Mouse (Mus musculus) forebrain, embryonic 13.5 days (tissue): ENCODE results near the gene Gm5127. TPM values are rescaled to one million over a fixed set of nuclear protein-coding genes. Genes with fewer than 3 reads are reported as not detected.

Experiments
- ATAC-seq: fragments of 200-750 bp; cut with Nextera tagmentation; 2 replicates; pipeline ENCODE4 v1.8.0; 2017
- H3K27ac ChIP-seq: fragments of 300-500 bp; sonication (generic); 2 replicates; pipeline ENCODE4 v1.5.1; 2015; ENCODE audit warnings: inconsistent platforms, mild to moderate bottlenecking, moderate library complexity
- H3K27me3 ChIP-seq: fragments of 300-500 bp; sonication (generic); 2 replicates; pipeline ENCODE4 v1.6.1; 2015; ENCODE audit warnings: mild to moderate bottlenecking, inconsistent platforms
- H3K36me3 ChIP-seq: fragments of 300-500 bp; sonication (generic); 2 replicates; pipeline ENCODE4 v1.6.1; 2015; ENCODE audit warnings: mild to moderate bottlenecking, inconsistent platforms; ENCODE audit not compliant: poor library complexity, severe bottlenecking
- H3K4me1 ChIP-seq: fragments of 300-500 bp; sonication (generic); 2 replicates; pipeline ENCODE4 v1.6.1; 2015; ENCODE audit warnings: inconsistent platforms
- H3K4me2 ChIP-seq: fragments of 300-500 bp; sonication (generic); 2 replicates; pipeline ENCODE4 v1.6.1; 2015; ENCODE audit warnings: inconsistent platforms, mild to moderate bottlenecking, moderate library complexity
- H3K4me3 ChIP-seq: fragments of 300-500 bp; sonication (generic); 2 replicates; pipeline ENCODE4 v1.5.1; 2015; ENCODE audit warnings: mild to moderate bottlenecking, inconsistent platforms
- H3K9ac ChIP-seq: fragments of 300-500 bp; sonication (generic); 2 replicates; pipeline ENCODE4 v1.6.1; 2015; ENCODE audit warnings: mild to moderate bottlenecking, inconsistent platforms
- H3K9me3 ChIP-seq: fragments of 300-500 bp; sonication (generic); replicated peaks from 2 replicates; pipeline ENCODE4 v1.6.1; 2016; ENCODE audit warnings: inconsistent platforms
- WGBS: fragments of 180-500 bp; shearing (Covaris S2); methylation state at CpG from one replicate; pipeline ENCODE4 v1.1.7; 2015; 5-methylcytosine and 5-hydroxymethylcytosine counted together
- polyA plus RNA-seq: library from polyadenylated mRNA; unstranded; fragments of >200 nt; fragmentation: Nextera tagmentation; extraction: Ambion mirVana; gene quantifications from 2 replicates; pipeline ENCODE4 v1.2.1, GENCODE M21; 2015

The Gm5127 gene
- not detected in 2 replicates for polyA plus RNA-seq

GRCm38 (mm10) chrX:106582886-106583285, at the start of gene Gm5127:
Gm5127 (plus strand) TSS chrX:106583186.
- Histone ChIP-seq H3K36me3 (no peaks in the 10 kb centered on the region), H3K4me3 (no peak within 1 kb of the TSS), H3K4me1 (no peaks in the 10 kb centered on the region), H3K9ac (no peak within 1 kb of the TSS), H3K4me2 (no peak within 1 kb of the TSS), H3K27ac (no peak within 1 kb of the TSS), H3K9me3 (no peaks in the 10 kb centered on the region), H3K27me3 (no peaks in the 10 kb centered on the region)
- 60% methylated on average over 3 of the region's 3 CpGs for WGBS
- no peak for ATAC-seq

- no peak overlapping the region for H3K27ac ChIP-seq
- H3K36me3 ChIP-seq: no peaks in the 10 kb centered on the region
- H3K27me3 ChIP-seq: no peaks in the 10 kb centered on the region
- H3K4me1 ChIP-seq: no peaks in the 10 kb centered on the region
- H3K9ac ChIP-seq: no peak overlapping the region
- WGBS: 44% methylated on average over 3 of the region's 3 CpGs
- H3K9me3 ChIP-seq: peaks cover 3% of the 10 kb centered on the region; the same call in 1 of the 2 replicates
- no peak overlapping the region for H3K4me2 ChIP-seq
- ATAC-seq: no peak
- no peak overlapping the region for H3K4me3 ChIP-seq
Observed at GRCm38 (mm10) chrX:106536359-106536758, 46.6 kb upstream of the Gm5127 start.

- Histone ChIP-seq H3K36me3 (no peaks in the 10 kb centered on the region), H3K4me1 (no peaks in the 10 kb centered on the region), H3K27ac (no peak overlapping the region), H3K9me3 (no peaks in the 10 kb centered on the region), H3K9ac (no peak overlapping the region), H3K4me2 (no peak overlapping the region), H3K27me3 (no peaks in the 10 kb centered on the region), H3K4me3 (no peak overlapping the region)
- 84% methylated on average over 2 of the region's 2 CpGs for WGBS
- no peak for ATAC-seq
Observed at GRCm38 (mm10) chrX:106555457-106555856, 27.5 kb upstream of the Gm5127 start.

GRCm38 (mm10) chrX:106578966-106579365, 4.0 kb upstream of the Gm5127 start:
- H3K36me3 ChIP-seq: no peaks in the 10 kb centered on the region
- no peaks in the 10 kb centered on the region for H3K4me1 ChIP-seq
- no peak for ATAC-seq
- H3K9ac ChIP-seq: no peak overlapping the region
- 32% methylated on average over 3 of the region's 3 CpGs for WGBS
- H3K4me3 ChIP-seq: no peak overlapping the region
- H3K9me3 ChIP-seq: no peaks in the 10 kb centered on the region
- H3K27me3 ChIP-seq: no peaks in the 10 kb centered on the region
- no peak overlapping the region for H3K4me2 ChIP-seq
- H3K27ac ChIP-seq: no peak overlapping the region

- no peaks in the 10 kb centered on the region for H3K36me3 ChIP-seq
- no peaks in the 10 kb centered on the region for H3K4me1 ChIP-seq
- ATAC-seq: no peak
- H3K4me3 ChIP-seq: no peak overlapping the region
- H3K4me2 ChIP-seq: no peak overlapping the region
- H3K9ac ChIP-seq: no peak overlapping the region
- H3K9me3 ChIP-seq: no peaks in the 10 kb centered on the region
- H3K27me3 ChIP-seq: no peaks in the 10 kb centered on the region
- no peak overlapping the region for H3K27ac ChIP-seq
Observed at GRCm38 (mm10) chrX:106580410-106580809, 2.6 kb upstream of the Gm5127 start.

DNA sequence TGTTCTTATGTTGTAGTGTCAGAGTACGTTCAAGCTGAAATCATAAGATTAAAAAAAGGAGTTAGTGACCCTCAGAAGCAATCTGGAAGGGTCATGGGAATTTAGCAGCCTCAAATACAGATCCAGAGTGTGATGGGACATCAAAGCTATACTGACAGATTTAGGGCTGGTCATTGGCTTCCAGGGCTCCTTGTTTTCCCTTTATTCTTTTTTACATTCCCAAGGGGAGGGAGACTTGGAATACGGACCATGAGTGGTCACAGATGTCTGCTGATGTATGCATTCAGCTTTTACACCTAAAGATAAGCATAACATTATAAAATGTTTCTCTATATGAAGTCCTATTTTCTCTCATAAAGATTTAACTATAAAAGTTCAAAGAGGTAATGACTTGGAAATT, 789 bp upstream of the Gm5127 start:
- WGBS: 42% methylated on average over 2 of the region's 2 CpGs
- H3K27ac ChIP-seq: no peak overlapping the region
- no peak overlapping the region for H3K9ac ChIP-seq
- no peak overlapping the region for H3K4me2 ChIP-seq
- H3K36me3 ChIP-seq: no peaks in the 10 kb centered on the region
- no peak for ATAC-seq
- no peaks in the 10 kb centered on the region for H3K27me3 ChIP-seq
- no peaks in the 10 kb centered on the region for H3K9me3 ChIP-seq
- no peaks in the 10 kb centered on the region for H3K4me1 ChIP-seq
- no peak overlapping the region for H3K4me3 ChIP-seq

DNA sequence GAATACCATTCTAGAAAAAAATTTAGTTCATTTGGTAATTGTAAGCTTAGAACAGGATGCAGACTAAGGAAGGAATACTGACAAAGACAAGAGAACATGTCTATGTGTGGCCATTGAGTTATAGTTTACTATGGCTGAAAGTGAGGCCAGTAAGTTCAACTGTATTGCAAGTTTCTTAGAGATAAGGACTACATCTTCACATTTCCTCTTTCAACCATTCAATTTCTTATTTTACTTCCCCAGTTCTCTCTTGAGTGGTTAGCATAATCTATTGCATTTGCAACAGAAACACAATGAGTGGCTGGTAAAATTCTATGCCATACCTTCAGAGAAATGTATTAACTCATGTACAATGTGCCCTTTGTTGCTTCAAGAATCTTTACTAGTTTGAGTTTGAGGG, 10.9 kb downstream of the Gm5127 start:
- Histone ChIP-seq H3K9me3 (no peaks in the 10 kb centered on the region), H3K4me2 (no peak overlapping the region), H3K4me3 (no peak overlapping the region), H3K4me1 (no peaks in the 10 kb centered on the region), H3K9ac (no peak overlapping the region), H3K27me3 (no peaks in the 10 kb centered on the region), H3K36me3 (no peaks in the 10 kb centered on the region), H3K27ac (no peak overlapping the region)
- ATAC-seq: no peak

DNA sequence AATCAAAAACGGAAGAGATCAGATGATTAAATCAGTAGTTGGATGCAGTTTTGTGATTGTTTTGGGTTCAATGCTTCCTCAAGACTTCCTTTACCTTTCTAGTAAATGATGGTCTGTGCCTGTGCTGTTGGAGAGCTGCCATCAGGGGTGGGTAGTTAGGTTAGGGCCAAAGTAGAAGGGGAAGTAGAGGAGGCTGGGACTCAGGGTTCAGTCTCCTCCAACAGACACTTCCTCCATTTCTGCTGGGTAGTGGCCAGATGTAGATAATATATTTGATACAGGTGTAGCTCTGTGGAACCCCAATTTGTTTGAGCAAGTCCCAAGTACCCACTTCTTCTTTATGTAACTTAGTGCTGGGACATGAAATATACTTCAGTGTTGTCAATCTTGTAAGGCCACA, 12.9 kb downstream of the Gm5127 start:
- Histone ChIP-seq H3K9ac (no peak overlapping the region), H3K36me3 (no peaks in the 10 kb centered on the region), H3K27ac (no peak overlapping the region), H3K4me1 (no peaks in the 10 kb centered on the region), H3K27me3 (no peaks in the 10 kb centered on the region), H3K4me3 (no peak overlapping the region), H3K9me3 (no peaks in the 10 kb centered on the region), H3K4me2 (no peak overlapping the region)
- no peak for ATAC-seq
- 80% methylated on average over 1 of the region's 1 CpGs for WGBS

GRCm38 (mm10) chrX:106602574-106603258, 19.7 kb downstream of the Gm5127 start:
- no peaks in the 10 kb centered on the region for H3K4me1 ChIP-seq
- no peaks in the 10 kb centered on the region for H3K9me3 ChIP-seq
- WGBS: 22% methylated on average over 9 of the region's 9 CpGs
- no peak overlapping the region for H3K9ac ChIP-seq
- H3K36me3 ChIP-seq: no peaks in the 10 kb centered on the region
- H3K4me3 ChIP-seq: no peak overlapping the region
- H3K27ac ChIP-seq: no peak overlapping the region
- H3K27me3 ChIP-seq: no peaks in the 10 kb centered on the region; the same call in 1 of the 2 replicates
- no peak overlapping the region; the same call in 1 of the 2 replicates for H3K4me2 ChIP-seq
- no peak for ATAC-seq

DNA sequence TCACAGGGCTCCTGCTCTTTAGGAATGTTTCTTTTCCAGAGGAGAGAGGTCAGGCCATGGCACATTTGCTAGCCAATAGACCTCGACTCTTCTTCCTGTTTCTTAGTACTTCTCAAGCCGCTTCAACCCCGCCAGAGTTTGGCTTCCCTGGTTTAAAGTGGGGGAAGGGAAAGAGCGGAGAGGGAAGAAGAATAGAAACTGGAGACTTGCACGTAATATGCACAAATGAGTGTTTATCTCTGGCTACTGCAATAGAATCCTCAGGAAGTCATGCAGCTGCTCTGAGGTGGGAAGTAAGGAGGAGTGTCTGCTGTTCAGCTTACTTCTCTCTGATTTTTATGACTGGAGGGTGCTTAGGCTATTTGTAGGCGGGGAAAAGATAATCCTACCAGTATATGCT, 20.4 kb downstream of the Gm5127 start, which contains the start of gene Cysltr1:
TSS of gene Cysltr1 (minus strand) at position 294 of the 400 bp plus-strand sequence.
- 39% methylated on average over 6 of the region's 6 CpGs for WGBS
- H3K9me3 ChIP-seq: no peaks in the 10 kb centered on the region
- H3K27ac ChIP-seq: no peak within 1 kb of the TSS
- H3K4me3 ChIP-seq: no peak within 1 kb of the TSS
- H3K4me2 ChIP-seq: no peak within 1 kb of the TSS; the same call in 1 of the 2 replicates
- H3K36me3 ChIP-seq: no peaks in the 10 kb centered on the region
- no peaks in the 10 kb centered on the region for H3K4me1 ChIP-seq
- ATAC-seq: no peak
- H3K9ac ChIP-seq: no peak within 1 kb of the TSS
- no peaks in the 10 kb centered on the region; the same call in 1 of the 2 replicates for H3K27me3 ChIP-seq

GRCm38 (mm10) chrX:106622512-106622911, 39.5 kb downstream of the Gm5127 start:
- Histone ChIP-seq H3K4me3 (no peak overlapping the region), H3K4me1 (no peaks in the 10 kb centered on the region), H3K27ac (no peak overlapping the region), H3K9me3 (no peaks in the 10 kb centered on the region), H3K27me3 (no peaks in the 10 kb centered on the region), H3K4me2 (no peak overlapping the region), H3K9ac (no peak overlapping the region), H3K36me3 (no peaks in the 10 kb centered on the region)
- 69% methylated on average over 1 of the region's 1 CpGs for WGBS
- no peak for ATAC-seq

DNA sequence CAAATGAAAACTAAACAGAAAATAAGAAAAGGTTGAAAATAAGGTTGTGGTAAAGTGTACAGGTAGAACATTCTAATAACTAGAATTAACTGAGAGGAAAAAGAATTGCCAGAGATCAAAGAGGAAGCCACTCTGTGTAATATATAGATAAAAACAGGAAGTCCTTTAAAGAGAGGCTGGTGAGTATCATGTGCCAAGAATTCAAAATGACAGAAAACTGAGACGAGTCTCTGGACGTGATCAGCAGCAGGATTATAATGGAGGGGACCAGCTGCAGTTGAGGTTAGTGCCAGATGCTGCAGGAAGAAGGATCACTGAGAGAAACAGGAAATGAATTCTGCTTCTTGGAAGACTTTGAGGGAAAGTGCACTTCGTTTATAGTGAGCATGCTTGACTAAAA, 40.7 kb downstream of the Gm5127 start:
- H3K4me1 ChIP-seq: no peaks in the 10 kb centered on the region
- H3K27ac ChIP-seq: no peak overlapping the region
- no peak overlapping the region for H3K9ac ChIP-seq
- no peak overlapping the region for H3K4me3 ChIP-seq
- H3K9me3 ChIP-seq: no peaks in the 10 kb centered on the region
- no peak for ATAC-seq
- no peaks in the 10 kb centered on the region for H3K27me3 ChIP-seq
- H3K4me2 ChIP-seq: no peak overlapping the region
- H3K36me3 ChIP-seq: no peaks in the 10 kb centered on the region
- WGBS: 65% methylated on average over 3 of the region's 3 CpGs

GRCm38 (mm10) chrX:106628514-106628913, 45.5 kb downstream of the Gm5127 start:
- Histone ChIP-seq H3K4me3 (no peak overlapping the region), H3K9me3 (no peaks in the 10 kb centered on the region), H3K4me1 (no peaks in the 10 kb centered on the region), H3K36me3 (no peaks in the 10 kb centered on the region), H3K27ac (no peak overlapping the region), H3K9ac (no peak overlapping the region), H3K27me3 (no peaks in the 10 kb centered on the region), H3K4me2 (no peak overlapping the region)
- ATAC-seq: no peak
- WGBS: 76% methylated on average over 1 of the region's 1 CpGs
